Mouse (Mus musculus): ENCODE results near the gene Mxi1. TPM values are rescaled to one million over a fixed set of nuclear protein-coding genes. Genes with fewer than 3 reads are reported as not detected.

Mxi1 gene
- total RNA-seq, 2 experiments from 2014 or later: 61.0 to 67.0 TPM

- peak; percentile 52 to 86 for DNase-seq (ENCODE audit: low spot score in 2 of 2)
Measured at GRCm38 (mm10) chr19:53360265-53360958, 50.1 kb downstream of the Mxi1 start.

GRCm38 (mm10) chr19:53362967-53363366 is 52.6 kb downstream of the Mxi1 start:
- DNase-seq (ENCODE audit: low spot score in 2 of 2): no peak

- no peak for DNase-seq (ENCODE audit: low spot score in 2 of 2)
Measured at GRCm38 (mm10) chr19:53364551-53364950, 54.2 kb downstream of the Mxi1 start.

- DNase-seq (ENCODE audit: low spot score in 2 of 2): peak in 1 of 2 experiments; percentile 73
Measured at GRCm38 (mm10) chr19:53364963-53365362, 54.6 kb downstream of the Mxi1 start.

GRCm38 (mm10) chr19:53366057-53366775 is 55.9 kb downstream of the Mxi1 start:
- no peak for DNase-seq (ENCODE audit: low spot score in 2 of 2)

GRCm38 (mm10) chr19:53366881-53367280 is 56.6 kb downstream of the Mxi1 start:
- no peak for DNase-seq (ENCODE audit: low spot score in 2 of 2)

GRCm38 (mm10) chr19:53369469-53370043 is 59.2 kb downstream of the Mxi1 start:
- peak; percentile 80 to 88 for DNase-seq (ENCODE audit: low spot score in 2 of 2)

- DNase-seq (ENCODE audit: low spot score in 2 of 2): no peak
Measured at GRCm38 (mm10) chr19:53370233-53370632, 59.9 kb downstream of the Mxi1 start.

GRCm38 (mm10) chr19:53371666-53372065 is 61.3 kb downstream of the Mxi1 start, which contains the start of gene Gm10197:
Gene Gm10197, minus strand, starts transcription at chr19:53371766.
- no peak for DNase-seq (ENCODE audit: low spot score in 2 of 2)

GRCm38 (mm10) chr19:53373570-53373969 is 63.3 kb downstream of the Mxi1 start:
- no peak for DNase-seq (ENCODE audit: low spot score in 2 of 2)

- DNase-seq (ENCODE audit: low spot score in 2 of 2): no peak
Measured at GRCm38 (mm10) chr19:53375299-53375698, 65.0 kb downstream of the Mxi1 start.

- no peak for DNase-seq (ENCODE audit: low spot score in 2 of 2)
Measured at GRCm38 (mm10) chr19:53375816-53376215, 65.5 kb downstream of the Mxi1 start.

- no peak for DNase-seq (ENCODE audit: low spot score in 2 of 2)
Measured at GRCm38 (mm10) chr19:53377652-53378051, 67.3 kb downstream of the Mxi1 start.

GRCm38 (mm10) chr19:53378421-53378820 is 68.1 kb downstream of the Mxi1 start:
- no peak for DNase-seq (ENCODE audit: low spot score in 2 of 2)

- DNase-seq (ENCODE audit: low spot score in 2 of 2): no peak
Measured at GRCm38 (mm10) chr19:53383336-53383735, 73.0 kb downstream of the Mxi1 start.

- DNase-seq (ENCODE audit: low spot score in 2 of 2): no peak
Measured at GRCm38 (mm10) chr19:53389417-53389816, 79.1 kb downstream of the Mxi1 start.

- DNase-seq (ENCODE audit: low spot score in 2 of 2): no peak
Measured at GRCm38 (mm10) chr19:53389851-53390431, 79.6 kb downstream of the Mxi1 start.

GRCm38 (mm10) chr19:53390495-53391007 is 80.2 kb downstream of the Mxi1 start, which contains the start of gene Smndc1:
Gene Smndc1, minus strand, starts transcription at chr19:53390578.
- peak; percentile 98 to 99 for DNase-seq (ENCODE audit: low spot score in 2 of 2)

- DNase-seq (ENCODE audit: low spot score in 2 of 2): no peak
Measured at GRCm38 (mm10) chr19:53391386-53391785, 81.1 kb downstream of the Mxi1 start.

- DNase-seq (ENCODE audit: low spot score in 2 of 2): no peak
Measured at GRCm38 (mm10) chr19:53391787-53392186, 81.5 kb downstream of the Mxi1 start.

GRCm38 (mm10) chr19:53392781-53393343 is 82.5 kb downstream of the Mxi1 start:
- no peak for DNase-seq (ENCODE audit: low spot score in 2 of 2)
